Mouse (Mus musculus) ES-Bruce4 (cell line): ENCODE measurements around the gene H2-Ke6. TPM values are rescaled to one million over a fixed set of nuclear protein-coding genes. Genes with fewer than 3 reads are reported as not detected.
A peak's percentile ranks its signal among the peaks of the same experiment; 100 is the strongest.

Experiments
- H3K27ac ChIP-seq: 2 replicates; pipeline ENCODE4 v1.5.1; 2012; ENCODE audit warnings: low read length, inconsistent platforms; ENCODE audit not compliant: insufficient read depth
- H3K27me3 ChIP-seq: 2 replicates; pipeline ENCODE4 v1.6.1; 2012; ENCODE audit warnings: mild to moderate bottlenecking, low read length, inconsistent platforms; ENCODE audit not compliant: control insufficient read depth, poor library complexity, insufficient read depth, severe bottlenecking
- H3K36me3 ChIP-seq: 2 replicates; pipeline ENCODE4 v1.6.1; 2012; ENCODE audit warnings: inconsistent platforms, mild to moderate bottlenecking, low read length, moderate library complexity; ENCODE audit not compliant: control insufficient read depth, poor library complexity, insufficient read depth, severe bottlenecking
- H3K4me1 ChIP-seq: one replicate; pipeline ENCODE4 v1.8.1; 2011; ENCODE audit warnings: low read length; ENCODE audit not compliant: control insufficient read depth, insufficient read depth
- H3K4me3 ChIP-seq: 2 replicates; pipeline ENCODE4 v1.5.1; 2011; ENCODE audit warnings: low read depth, mild to moderate bottlenecking, low read length
- H3K9ac ChIP-seq: 2 replicates; pipeline ENCODE4 v1.6.1; 2012; ENCODE audit warnings: low read depth, mild to moderate bottlenecking, inconsistent platforms; ENCODE audit not compliant: poor library complexity, severe bottlenecking
- H3K9me3 ChIP-seq: replicated peaks from 2 replicates; pipeline ENCODE4 v1.6.1; 2012; ENCODE audit warnings: mild to moderate bottlenecking, low read length, inconsistent platforms; ENCODE audit not compliant: control insufficient read depth, poor library complexity, insufficient read depth, severe bottlenecking
- CTCF ChIP-seq: IDR thresholded peaks from one replicate; pipeline ENCODE4 v1.8.1; 2011; ENCODE audit warnings: low read depth, low read length
- EP300 ChIP-seq: IDR thresholded peaks from 2 replicates; pipeline ENCODE4 v1.6.1; 2011; ENCODE audit warnings: low read depth, low read length; ENCODE audit not compliant: insufficient read depth
- POLR2A ChIP-seq: IDR thresholded peaks from one replicate; pipeline ENCODE4 v1.8.1; 2011; ENCODE audit warnings: low read length; ENCODE audit not compliant: insufficient read depth
- polyA plus RNA-seq: library from polyadenylated mRNA; stranded (reverse); fragments of >200 nt; gene quantifications from 2 replicates; pipeline ENCODE4 v1.2.4, GENCODE M21; 2011; ENCODE audit warnings: low read depth; ENCODE audit not compliant: missing spikeins, insufficient read depth, insufficient read length

The H2-Ke6 gene
- polyA plus RNA-seq, result 19.0 and 26.1 TPM in 2 replicates

DNA sequence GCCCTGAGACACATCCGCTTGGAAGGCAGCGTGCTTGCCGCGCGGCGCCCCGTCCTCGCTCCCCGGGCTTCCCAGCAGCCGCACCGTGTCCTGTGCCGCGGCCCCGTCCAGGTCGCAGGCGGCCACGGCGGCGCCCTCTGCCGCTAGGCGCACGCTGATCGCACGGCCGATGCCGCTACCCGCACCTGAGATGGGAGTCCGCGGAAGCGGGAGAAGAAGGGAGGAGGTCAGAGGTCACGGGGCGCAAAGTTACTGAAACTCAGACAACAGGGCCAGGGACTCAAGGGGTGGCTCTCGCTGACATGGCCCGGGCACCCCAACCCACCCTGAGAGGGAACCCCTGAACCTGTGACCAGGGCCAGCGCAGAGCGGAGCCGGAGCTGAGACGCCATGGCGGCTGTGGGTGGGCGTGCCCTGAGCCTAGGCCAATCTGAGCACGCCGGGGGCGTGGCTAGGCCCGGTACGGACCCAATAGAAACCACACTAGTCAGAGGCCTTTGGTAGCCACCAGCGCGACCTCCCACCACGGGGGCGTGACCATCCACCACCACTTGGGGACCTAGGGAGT, at the start of gene H2-Ke6:
TSS of gene H2-Ke6 (minus strand) at position 405 of the 568 bp plus-strand sequence.
- H3K9ac ChIP-seq, result peak within 1 kb of the TSS; percentile 48
- peaks cover 20% of the 10 kb centered on the region for H3K36me3 ChIP-seq
- H3K27me3 ChIP-seq, result no peaks in the 10 kb centered on the region
- peaks cover 8% of the 10 kb centered on the region for H3K4me1 ChIP-seq
- peak within 1 kb of the TSS; percentile 86 for H3K4me3 ChIP-seq
- TF ChIP-seq CTCF (no peak), EP300 (no peak), POLR2A (no peak)
- H3K9me3 ChIP-seq, result no peaks in the 10 kb centered on the region
- H3K27ac ChIP-seq, result no peak within 1 kb of the TSS

DNA sequence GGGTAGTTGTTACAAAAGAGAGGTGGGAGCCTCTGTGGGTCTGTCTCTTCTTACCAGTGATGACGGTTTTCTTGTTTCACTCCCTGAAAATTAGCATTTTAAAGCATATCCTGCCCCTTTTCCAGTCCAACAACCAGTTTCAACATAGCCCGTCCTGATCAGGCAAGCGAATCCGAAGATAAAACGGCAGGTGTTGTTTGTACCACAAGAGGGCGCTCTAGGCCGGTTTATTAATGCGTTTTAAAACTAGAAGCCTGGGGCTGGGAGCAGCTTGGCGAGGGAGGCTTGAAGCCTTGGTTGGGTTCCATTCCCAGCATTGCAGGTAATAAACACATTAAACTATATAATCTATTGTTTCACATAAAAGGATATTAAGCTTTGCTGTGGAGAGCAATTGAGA, 49.7 kb upstream of the H2-Ke6 start:
- Histone ChIP-seq H3K27me3 (no peaks in the 10 kb centered on the region), H3K36me3 (no peaks in the 10 kb centered on the region), H3K27ac (no peak overlapping the region), H3K4me3 (no peak overlapping the region), H3K9me3 (no peaks in the 10 kb centered on the region), H3K4me1 (peaks cover 2% of the 10 kb centered on the region), H3K9ac (no peak overlapping the region)
- TF ChIP-seq CTCF (peak; percentile 54), POLR2A (no peak)

DNA sequence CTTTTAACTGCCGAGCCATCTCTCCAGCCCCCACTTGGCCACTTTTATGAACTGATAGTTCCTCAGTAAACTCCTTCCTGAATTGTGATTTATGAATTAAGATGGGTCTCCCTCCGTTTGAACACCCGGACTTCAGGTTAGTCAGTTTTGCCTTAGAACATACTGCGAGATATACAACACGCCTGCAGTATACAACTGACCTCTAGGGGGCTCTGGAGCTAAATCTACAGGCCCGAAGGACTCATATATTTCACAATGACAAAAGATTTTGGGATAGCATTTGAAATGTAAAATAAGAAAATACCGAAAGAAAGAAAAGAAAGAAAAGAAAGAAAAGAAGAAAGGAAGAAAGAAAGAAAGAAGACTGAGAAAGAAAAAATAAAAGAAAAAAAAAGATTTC, 47.4 kb upstream of the H2-Ke6 start:
- Histone ChIP-seq H3K4me3 (no peak overlapping the region), H3K9me3 (no peaks in the 10 kb centered on the region), H3K27me3 (no peaks in the 10 kb centered on the region), H3K27ac (no peak overlapping the region), H3K36me3 (no peaks in the 10 kb centered on the region), H3K4me1 (peaks cover 2% of the 10 kb centered on the region), H3K9ac (no peak overlapping the region)
- TF ChIP-seq EP300 (no peak), CTCF (no peak), POLR2A (no peak)

DNA sequence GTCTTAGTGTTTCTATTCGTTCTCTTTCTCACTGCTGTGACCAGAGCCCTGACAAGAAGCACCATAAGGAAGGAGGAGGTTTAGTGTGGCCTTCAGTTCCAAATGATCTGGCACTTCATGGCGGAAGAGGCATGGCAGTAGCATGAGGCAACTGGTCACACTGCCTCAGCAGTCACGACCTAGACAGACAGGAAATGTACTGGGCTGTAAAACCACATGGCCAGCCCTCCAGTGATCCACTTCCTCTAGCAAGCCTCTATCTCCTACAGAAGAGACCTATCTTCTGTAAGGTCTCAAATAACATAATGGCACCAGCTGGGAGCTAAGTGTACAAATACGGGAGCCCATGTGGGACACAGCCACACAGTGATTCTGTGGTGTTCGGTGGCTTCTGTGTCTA, 44.2 kb upstream of the H2-Ke6 start:
- TF ChIP-seq CTCF (no peak), EP300 (no peak), POLR2A (no peak)
- Histone ChIP-seq H3K9me3 (no peaks in the 10 kb centered on the region), H3K27me3 (no peaks in the 10 kb centered on the region), H3K36me3 (no peaks in the 10 kb centered on the region), H3K27ac (no peak overlapping the region), H3K9ac (no peak overlapping the region), H3K4me1 (no peaks in the 10 kb centered on the region), H3K4me3 (no peak overlapping the region)

DNA sequence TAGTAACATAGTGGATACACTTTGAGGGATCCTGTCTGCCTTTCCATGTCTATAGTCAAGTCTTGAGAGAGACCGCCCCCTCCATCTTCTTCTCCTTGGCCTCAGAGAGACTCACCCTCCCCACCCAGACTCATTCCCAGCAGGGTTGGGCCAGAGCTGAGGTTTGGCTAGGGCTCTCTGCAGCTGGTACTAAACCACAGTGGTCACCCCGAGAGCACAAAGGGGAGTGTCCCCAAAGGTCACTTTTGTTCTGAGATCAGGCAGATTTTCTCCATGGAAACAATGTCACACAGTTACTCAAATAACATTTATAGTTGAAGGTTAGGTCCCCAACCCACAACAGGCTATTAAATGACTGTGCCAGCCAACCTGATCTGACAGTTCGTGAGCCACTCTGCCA, 41.0 kb upstream of the H2-Ke6 start:
- Histone ChIP-seq H3K9me3 (no peaks in the 10 kb centered on the region), H3K9ac (no peak overlapping the region), H3K4me1 (no peaks in the 10 kb centered on the region), H3K4me3 (no peak overlapping the region), H3K36me3 (no peaks in the 10 kb centered on the region), H3K27me3 (no peaks in the 10 kb centered on the region), H3K27ac (no peak overlapping the region)
- TF ChIP-seq EP300 (no peak), CTCF (no peak), POLR2A (no peak)

DNA sequence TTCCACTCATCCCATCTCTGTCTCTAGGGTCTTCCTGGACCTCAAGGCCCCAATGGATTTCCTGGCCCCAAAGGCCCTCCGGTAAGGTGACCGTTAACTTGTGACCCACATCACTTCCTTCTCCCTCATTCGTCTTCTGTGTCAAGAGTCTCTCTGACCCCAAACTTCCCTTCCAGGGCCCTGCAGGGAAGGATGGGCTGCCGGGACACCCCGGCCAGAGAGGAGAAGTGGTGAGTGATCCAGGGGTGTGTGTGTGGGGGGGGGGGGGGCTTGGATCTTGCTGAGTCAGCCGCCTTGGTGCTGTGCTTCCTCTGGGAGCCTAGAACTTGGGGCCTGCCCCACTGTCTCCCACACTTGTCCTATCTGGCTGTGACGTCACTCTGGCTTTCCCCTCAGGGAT, 29.4 kb upstream of the H2-Ke6 start:
- TF ChIP-seq EP300 (no peak), POLR2A (no peak), CTCF (no peak)
- no peak overlapping the region for H3K27ac ChIP-seq
- no peak overlapping the region for H3K9ac ChIP-seq
- no peaks in the 10 kb centered on the region for H3K27me3 ChIP-seq
- no peaks in the 10 kb centered on the region for H3K4me1 ChIP-seq
- H3K4me3 ChIP-seq, result no peak overlapping the region
- H3K9me3 ChIP-seq, result no peaks in the 10 kb centered on the region
- no peaks in the 10 kb centered on the region for H3K36me3 ChIP-seq
